Mouse (Mus musculus): Measurements from ENCODE around the gene Snn.

DNA sequence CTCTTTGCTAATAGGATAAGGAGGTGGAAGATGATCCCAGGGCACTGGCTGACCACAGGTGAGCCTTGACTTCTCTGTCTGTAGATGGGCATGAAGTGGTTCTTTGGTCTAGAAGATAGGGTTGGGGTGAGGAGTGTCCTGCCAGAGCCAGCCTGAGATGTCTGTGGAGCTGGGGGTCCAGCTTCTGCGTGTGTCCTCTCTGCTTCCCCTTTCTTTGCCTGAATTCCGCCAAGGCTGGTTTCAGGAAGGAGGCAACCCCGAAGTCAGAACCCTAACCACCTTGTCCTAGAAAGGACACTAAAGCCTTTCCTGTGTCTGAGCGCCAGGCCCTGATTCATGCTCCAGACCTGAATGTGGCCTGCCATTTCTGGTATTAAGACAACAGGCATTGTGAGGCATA is 48.8 kb upstream of the Snn start:
- TF ChIP-seq POLR2A (IDR thresholded peaks at IDR 0.05; ENCODE audit: low read depth, low read length) (no peak), CTCF (IDR thresholded peaks at IDR 0.05; ENCODE audit: borderline replicate concordance, insufficient read depth, low read length) (no peak)

All from embryonic fibroblast, embryonic 13.5 days (primary cell).